Mouse (Mus musculus) retina, embryonic 14.5 days (tissue): ENCODE results near the gene Sall4.

ENCODE experiments used
- DNase-seq: peaks from one replicate; pipeline ENCODE4 v3.0.0-alpha.2; 2015; ENCODE audit warnings: low spot score

Sall4 gene

GRCm38 (mm10) chr2:168767582-168767981, at the start of gene Sall4:
Sall4 (minus strand) TSS chr2:168767943.
- no peak for DNase-seq

DNA sequence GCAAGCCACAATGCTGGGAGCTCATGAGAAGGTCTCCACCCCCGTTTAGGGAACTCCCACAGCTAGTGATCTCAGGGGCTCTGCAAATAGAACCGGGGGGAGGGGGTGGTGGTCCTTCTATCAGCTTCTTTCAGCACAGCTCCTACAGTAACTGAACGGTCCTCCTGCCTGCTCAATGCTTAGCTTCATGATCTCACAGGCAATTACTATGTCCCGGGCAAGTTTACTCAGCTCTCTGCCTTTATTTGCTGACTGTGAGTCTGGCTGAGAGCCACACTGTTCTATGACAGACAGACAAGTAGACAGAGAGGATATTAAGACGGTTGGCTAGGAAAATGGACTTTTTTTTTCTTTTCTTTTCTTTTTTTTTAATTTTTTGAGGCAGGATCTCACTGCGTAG, 45.5 kb upstream of the Sall4 start:
- DNase-seq: no peak

DNA sequence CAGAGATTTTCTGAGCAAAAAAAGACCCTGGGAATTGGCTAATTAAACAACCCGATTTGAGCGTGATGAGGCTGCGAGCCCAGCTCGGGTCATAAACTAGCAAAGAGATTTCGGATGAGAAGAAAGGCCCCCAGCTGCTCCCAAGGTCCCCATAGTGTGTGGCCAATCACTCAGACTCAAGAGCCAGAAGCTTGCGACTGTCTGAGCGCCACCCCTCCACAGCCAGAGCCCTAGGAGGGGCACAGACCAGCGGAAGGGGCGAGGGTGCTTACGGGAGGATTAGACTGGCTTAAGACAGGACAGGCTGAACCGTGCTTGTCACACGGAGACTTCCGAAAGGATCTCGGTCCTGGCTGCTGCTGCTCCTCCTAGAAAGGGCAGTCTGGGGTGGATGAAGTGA, 42.2 kb upstream of the Sall4 start:
- DNase-seq: peak; percentile 47

DNA sequence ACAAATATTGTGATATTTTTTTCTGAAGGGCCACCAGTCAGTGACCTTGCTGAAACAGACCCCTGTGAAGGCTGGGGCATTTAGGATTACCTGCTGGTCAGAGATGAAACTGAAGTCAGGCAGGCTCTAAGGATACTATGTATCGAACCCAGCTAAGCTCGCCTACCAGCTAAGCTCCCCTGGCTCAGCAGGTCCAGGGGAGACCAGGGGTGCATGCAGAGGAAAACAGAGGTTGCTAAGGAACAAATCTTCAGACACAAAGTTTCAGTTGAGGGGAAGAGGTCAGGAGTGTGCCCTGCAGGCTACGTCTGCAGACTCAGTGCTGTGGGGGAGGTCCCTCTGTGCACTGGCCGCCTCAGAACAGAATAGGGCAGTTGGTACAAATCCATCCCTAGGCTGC, 39.9 kb upstream of the Sall4 start:
- DNase-seq: peak; percentile 11

GRCm38 (mm10) chr2:168803849-168804248, 36.1 kb upstream of the Sall4 start:
- no peak for DNase-seq

GRCm38 (mm10) chr2:168799326-168799725, 31.6 kb upstream of the Sall4 start:
- no peak for DNase-seq

DNA sequence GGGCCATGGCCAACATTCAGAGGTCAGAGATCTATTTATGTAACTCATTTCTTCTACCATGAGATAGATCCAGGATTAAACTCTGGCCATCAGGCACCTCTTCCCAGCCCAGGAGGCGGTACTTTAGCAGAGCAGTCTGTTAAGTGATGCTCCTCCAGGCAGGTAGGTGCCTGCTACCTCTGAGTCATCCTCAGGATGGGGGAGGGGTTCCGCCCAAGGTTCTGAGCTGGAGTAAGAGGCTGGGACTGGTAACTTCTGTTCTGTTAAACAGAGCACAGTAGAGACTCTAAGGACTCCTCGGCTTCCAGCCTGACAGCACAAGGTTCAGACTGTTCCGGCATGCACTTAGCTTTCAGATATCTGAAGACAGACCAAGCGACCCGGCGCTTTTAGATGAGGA, 31.2 kb upstream of the Sall4 start:
- DNase-seq: no peak

DNA sequence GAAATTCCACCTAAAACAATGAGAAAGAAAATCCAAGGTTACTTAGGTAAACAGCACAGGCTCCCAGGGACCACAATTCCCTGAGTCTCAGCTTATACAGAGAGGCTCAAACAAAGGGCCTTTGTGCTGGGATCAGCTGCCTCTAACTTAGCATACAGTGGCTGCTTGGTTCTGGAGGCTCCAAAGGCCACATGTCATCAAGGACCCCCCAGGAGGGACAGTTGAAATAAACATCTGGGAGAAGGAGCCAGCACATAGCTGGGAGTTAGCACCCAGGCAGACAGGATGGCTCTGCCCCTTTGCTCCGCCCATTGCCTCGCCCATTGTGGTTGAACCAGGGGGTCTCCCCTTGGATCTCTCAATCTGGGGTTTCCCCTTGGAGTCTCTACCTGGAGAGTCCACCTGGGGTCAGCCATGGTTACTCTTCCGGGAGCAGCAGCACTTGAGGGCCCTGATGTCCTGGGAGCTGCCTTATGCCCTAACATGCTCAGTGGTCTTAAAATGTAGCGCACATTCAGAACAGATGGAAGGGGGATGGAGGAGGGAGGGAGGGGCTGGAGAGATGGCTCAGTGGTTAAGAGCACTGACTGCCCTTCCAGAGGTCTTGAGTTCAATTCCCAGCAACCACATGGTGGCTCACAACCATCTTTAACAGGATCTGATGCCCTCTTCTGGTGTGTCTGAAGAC, 23.5 kb upstream of the Sall4 start:
- DNase-seq: peak; percentile 52

DNA sequence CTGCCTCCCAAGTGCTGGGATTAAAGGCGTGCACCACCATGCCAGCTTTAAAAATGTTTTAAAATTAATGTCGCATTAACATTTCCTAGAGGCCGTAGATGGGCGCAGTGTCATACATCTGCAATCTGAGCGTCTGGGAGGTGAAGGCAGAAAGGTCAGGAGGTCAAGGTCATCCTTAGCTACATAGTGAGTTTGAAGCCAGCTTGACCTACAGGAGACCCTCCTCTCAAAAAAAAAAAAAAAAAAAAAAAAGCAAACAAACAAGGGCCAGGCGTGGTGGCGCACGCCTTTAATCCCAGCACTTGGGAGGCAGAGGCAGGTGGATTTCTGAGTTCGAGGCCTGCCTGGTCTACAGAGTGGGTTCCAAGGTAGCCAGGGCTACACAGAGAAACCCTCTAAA, 18.4 kb upstream of the Sall4 start:
- DNase-seq: no peak

- no peak for DNase-seq
Observed at GRCm38 (mm10) chr2:168780596-168780995, 12.9 kb upstream of the Sall4 start.

DNA sequence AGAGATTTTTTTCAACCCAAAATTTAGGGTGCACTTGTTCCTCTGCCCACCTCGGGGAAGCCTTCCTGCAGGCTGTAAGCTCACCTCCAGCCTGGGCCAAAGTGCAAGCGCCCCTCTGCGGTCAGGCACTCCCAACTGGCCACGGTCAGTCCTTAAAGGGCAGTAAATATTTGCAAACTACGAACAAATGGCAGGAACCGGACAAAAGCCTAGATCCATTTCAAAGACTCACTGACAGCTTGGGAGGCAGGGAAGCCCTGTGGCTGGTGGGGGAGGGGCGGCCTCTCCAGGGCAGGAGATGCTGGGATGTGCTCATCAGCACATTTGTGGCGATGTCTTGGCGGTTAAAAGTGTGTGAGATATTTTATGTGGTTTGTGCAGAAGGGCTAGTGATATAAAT, 12.3 kb upstream of the Sall4 start:
- no peak for DNase-seq

- DNase-seq: no peak
Observed at GRCm38 (mm10) chr2:168777481-168777880, 9.7 kb upstream of the Sall4 start.

GRCm38 (mm10) chr2:168776238-168776637, 8.5 kb upstream of the Sall4 start:
- no peak for DNase-seq

- no peak for DNase-seq
Observed at GRCm38 (mm10) chr2:168769259-168769658, 1.5 kb upstream of the Sall4 start.

GRCm38 (mm10) chr2:168766538-168767361, 993 bp downstream of the Sall4 start:
- DNase-seq: peak; percentile 82

DNA sequence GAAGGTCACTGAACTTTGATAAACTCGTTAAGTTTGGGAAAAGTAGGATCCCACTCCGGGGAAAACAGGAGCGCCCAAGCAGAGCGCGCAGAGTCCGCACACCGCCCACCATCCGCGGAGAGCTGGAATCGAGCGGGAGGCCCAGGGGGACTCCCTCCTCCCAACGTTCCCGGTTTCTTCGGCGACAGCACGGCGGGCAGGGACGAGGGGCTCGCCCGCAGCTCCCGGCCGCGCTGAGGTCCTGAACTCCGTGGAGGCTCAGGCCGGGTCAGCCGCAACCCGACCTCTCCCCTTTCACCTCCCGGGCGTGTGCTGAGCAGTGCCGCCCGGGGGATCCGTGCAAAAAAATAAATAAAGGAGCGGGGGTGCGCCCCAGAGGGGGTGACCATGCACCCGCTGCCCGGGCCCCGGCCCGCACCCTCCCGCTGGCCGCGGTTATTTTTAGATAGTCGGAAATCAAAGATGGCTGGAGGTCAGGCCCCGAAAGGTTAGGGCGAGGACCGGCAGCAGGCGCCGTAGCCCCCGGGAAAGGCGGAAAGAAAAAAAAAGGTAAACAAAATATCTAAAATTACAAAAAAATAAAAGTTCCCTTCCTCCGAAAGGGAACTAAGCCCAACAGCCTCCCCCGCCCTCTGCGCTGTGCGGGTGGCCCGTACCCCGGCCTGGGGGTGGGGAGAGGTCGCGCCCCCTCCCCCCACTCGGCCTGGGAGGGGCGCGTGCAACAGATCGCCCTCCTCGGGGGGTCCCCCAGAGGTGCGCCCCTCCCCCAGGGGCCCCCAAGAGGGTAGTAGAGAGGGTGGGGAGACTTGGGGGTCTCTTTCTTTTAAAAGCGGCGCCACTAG, 1.8 kb downstream of the Sall4 start:
- DNase-seq: peak; percentile 44

DNA sequence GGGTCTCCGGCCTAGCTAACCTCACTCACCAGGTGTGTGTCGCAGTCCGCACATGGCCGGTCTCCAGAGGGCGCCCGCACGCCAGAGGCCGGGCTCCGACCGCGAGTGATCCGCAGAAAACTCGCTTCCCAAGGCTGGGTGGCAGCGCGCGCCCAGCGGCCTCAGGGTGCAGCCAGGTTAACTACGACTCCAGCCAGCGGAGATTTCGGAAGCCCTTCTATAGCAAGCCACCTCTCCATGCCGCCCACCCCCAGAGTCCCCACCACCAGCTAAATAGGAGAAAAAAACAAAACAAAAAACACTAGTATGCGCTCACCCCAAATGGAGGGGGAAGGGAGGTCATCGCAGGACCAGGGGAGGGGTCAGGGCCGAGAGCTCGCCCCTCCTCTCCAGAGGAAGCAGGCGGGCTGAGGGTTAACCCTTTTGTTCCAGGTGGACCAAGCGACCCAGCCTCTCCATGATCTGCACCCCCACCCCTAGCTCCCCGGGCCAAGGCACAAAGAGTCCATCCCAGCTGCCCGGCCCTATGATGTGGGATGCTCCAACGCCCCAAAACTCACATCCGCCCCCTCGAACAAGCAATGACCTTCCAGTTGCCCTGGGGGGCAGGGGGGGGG, 2.6 kb downstream of the Sall4 start:
- DNase-seq: peak; percentile 74

GRCm38 (mm10) chr2:168764460-168764867, 3.3 kb downstream of the Sall4 start:
- no peak for DNase-seq

- DNase-seq: no peak
Observed at GRCm38 (mm10) chr2:168763785-168764184, 4.0 kb downstream of the Sall4 start.

GRCm38 (mm10) chr2:168762411-168762815, 5.3 kb downstream of the Sall4 start:
- peak; percentile 33 for DNase-seq

GRCm38 (mm10) chr2:168761954-168762353, 5.8 kb downstream of the Sall4 start:
- DNase-seq: no peak

GRCm38 (mm10) chr2:168761141-168761540, 6.6 kb downstream of the Sall4 start:
- no peak for DNase-seq
